Mouse (Mus musculus): ENCODE measurements at regions not wholly inside any gene's neighbourhood (a gene's known extent, or its start where the extent isn't known, plus 50 kb on each side); places are given as distances from the start of the nearest gene placed in this dataset.

- ATAC-seq (ENCODE audit: insufficient number of reproducible peaks, low FRiP score, low TSS enrichment, low read depth), result no peak
- H3K9me3 ChIP-seq (replicated peaks), result no peaks in the 10 kb centered on the region
- no peak overlapping the region for H3K9ac ChIP-seq
- no peak overlapping the region for H3K4me2 ChIP-seq (replicated peaks)
- no peaks in the 10 kb centered on the region for H3K4me1 ChIP-seq
- 81% methylated on average over 1 of the region's 1 CpGs for WGBS
- H3K4me3 ChIP-seq (replicated peaks), result no peak overlapping the region
- no peak overlapping the region for H3K27ac ChIP-seq (replicated peaks)
- no peaks in the 10 kb centered on the region for H3K27me3 ChIP-seq
- H3K36me3 ChIP-seq, result no peaks in the 10 kb centered on the region
These were observed 220.7 kb downstream of the Gm5426 start for GRCm38 (mm10) chr10:96356980-96357624.

DNA sequence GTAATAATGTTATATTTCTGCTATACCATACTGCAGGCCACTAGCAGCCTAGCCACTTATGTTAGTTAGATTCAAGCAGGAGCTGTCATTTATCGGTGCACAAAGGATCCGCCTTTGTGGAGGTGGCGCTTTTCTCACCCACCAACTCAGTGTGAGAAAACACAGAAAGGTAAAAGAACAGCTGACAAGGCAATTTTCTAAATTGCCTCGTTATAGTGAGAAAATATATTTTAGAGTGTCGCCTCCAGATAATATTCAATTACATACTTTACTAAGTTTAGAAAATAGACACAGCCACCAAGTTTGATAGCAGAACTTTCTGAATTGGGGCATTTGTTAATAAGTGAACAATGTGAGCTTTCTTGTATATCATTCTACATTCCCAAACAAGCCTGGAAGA lies 221.2 kb downstream of the Gm5426 start:
- H3K4me3 ChIP-seq (replicated peaks), result no peak overlapping the region
- H3K4me2 ChIP-seq (replicated peaks), result no peak overlapping the region
- no peaks in the 10 kb centered on the region for H3K9me3 ChIP-seq (replicated peaks)
- no peaks in the 10 kb centered on the region for H3K36me3 ChIP-seq
- WGBS, result 89% methylated on average over 5 of the region's 5 CpGs
- no peaks in the 10 kb centered on the region for H3K4me1 ChIP-seq
- H3K27me3 ChIP-seq, result no peaks in the 10 kb centered on the region
- ATAC-seq (ENCODE audit: insufficient number of reproducible peaks, low FRiP score, low TSS enrichment, low read depth), result no peak
- H3K9ac ChIP-seq, result no peak overlapping the region
- H3K27ac ChIP-seq (replicated peaks), result no peak overlapping the region

GRCm38 (mm10) chr10:96358984-96359383 lies 222.6 kb downstream of the Gm5426 start:
- H3K27ac ChIP-seq (replicated peaks), result no peak overlapping the region
- ATAC-seq (ENCODE audit: insufficient number of reproducible peaks, low FRiP score, low TSS enrichment, low read depth), result no peak
- no peaks in the 10 kb centered on the region for H3K36me3 ChIP-seq
- no peaks in the 10 kb centered on the region for H3K9me3 ChIP-seq (replicated peaks)
- WGBS, result 73% methylated on average over 2 of the region's 2 CpGs
- H3K4me3 ChIP-seq (replicated peaks), result no peak overlapping the region
- no peaks in the 10 kb centered on the region for H3K4me1 ChIP-seq
- no peak overlapping the region for H3K9ac ChIP-seq
- no peaks in the 10 kb centered on the region for H3K27me3 ChIP-seq
- no peak overlapping the region for H3K4me2 ChIP-seq (replicated peaks)

DNA sequence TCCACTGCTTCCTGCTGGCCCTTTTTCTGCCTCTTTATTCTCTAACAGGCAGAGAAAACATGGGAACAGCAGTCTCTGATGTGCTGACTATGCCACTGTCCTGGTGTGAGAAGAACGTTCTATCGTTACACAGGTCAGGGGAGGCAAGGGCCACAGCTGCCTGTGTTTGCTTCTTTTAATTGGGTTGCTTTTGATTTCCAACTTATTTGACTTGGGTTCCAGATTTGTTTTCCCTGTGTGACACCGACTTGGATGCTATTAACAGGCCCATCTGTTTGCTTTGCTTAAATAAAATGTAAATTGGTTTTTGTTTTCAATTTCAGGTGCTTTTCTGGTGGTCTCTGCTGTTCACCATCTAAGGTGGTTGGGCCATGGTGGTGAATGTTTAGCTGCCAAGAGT lies 225.8 kb downstream of the Gm5426 start:
- Histone ChIP-seq H3K4me2 (replicated peaks) (no peak overlapping the region), H3K27ac (replicated peaks) (no peak overlapping the region), H3K4me3 (replicated peaks) (no peak overlapping the region), H3K9me3 (replicated peaks) (no peaks in the 10 kb centered on the region), H3K4me1 (no peaks in the 10 kb centered on the region), H3K27me3 (no peaks in the 10 kb centered on the region), H3K36me3 (no peaks in the 10 kb centered on the region), H3K9ac (no peak overlapping the region)
- no peak for ATAC-seq (ENCODE audit: insufficient number of reproducible peaks, low FRiP score, low TSS enrichment, low read depth)
- WGBS, result 77% methylated on average over 3 of the region's 3 CpGs

DNA sequence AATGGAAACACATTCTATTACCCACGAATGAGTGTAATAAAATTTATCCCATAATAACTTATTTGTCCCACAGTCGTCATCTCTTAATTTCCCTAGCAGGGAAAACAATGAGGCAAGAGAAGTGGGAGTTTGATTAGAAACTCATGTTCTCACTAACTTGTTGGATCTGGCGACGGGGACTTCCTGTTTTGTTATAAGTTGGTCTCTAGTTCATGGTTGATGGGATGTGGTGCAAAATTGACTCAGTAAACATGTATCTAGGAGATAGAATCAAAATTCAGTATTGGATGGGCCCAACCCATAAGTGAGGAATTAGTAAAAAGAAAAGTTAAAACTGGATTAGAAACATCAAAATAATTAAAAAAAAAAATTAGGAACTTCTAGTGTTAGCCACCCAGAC lies 227.5 kb downstream of the Gm5426 start:
- H3K27ac ChIP-seq (replicated peaks), result no peak overlapping the region
- H3K4me3 ChIP-seq (replicated peaks), result no peak overlapping the region
- 65% methylated on average over 4 of the region's 4 CpGs for WGBS
- H3K36me3 ChIP-seq, result no peaks in the 10 kb centered on the region
- no peaks in the 10 kb centered on the region for H3K9me3 ChIP-seq (replicated peaks)
- no peaks in the 10 kb centered on the region for H3K4me1 ChIP-seq
- H3K9ac ChIP-seq, result no peak overlapping the region
- H3K27me3 ChIP-seq, result no peaks in the 10 kb centered on the region
- no peak for ATAC-seq (ENCODE audit: insufficient number of reproducible peaks, low FRiP score, low TSS enrichment, low read depth)
- no peak overlapping the region for H3K4me2 ChIP-seq (replicated peaks)

- Histone ChIP-seq H3K27me3 (no peaks in the 10 kb centered on the region), H3K4me1 (no peaks in the 10 kb centered on the region), H3K36me3 (no peaks in the 10 kb centered on the region), H3K9me3 (replicated peaks) (no peaks in the 10 kb centered on the region), H3K9ac (no peak overlapping the region), H3K4me3 (replicated peaks) (no peak overlapping the region), H3K4me2 (replicated peaks) (no peak overlapping the region), H3K27ac (replicated peaks) (no peak overlapping the region)
- 69% methylated on average over 3 of the region's 3 CpGs for WGBS
- no peak for ATAC-seq (ENCODE audit: insufficient number of reproducible peaks, low FRiP score, low TSS enrichment, low read depth)
These were observed 228.7 kb downstream of the Gm5426 start for GRCm38 (mm10) chr10:96365101-96365500.

DNA sequence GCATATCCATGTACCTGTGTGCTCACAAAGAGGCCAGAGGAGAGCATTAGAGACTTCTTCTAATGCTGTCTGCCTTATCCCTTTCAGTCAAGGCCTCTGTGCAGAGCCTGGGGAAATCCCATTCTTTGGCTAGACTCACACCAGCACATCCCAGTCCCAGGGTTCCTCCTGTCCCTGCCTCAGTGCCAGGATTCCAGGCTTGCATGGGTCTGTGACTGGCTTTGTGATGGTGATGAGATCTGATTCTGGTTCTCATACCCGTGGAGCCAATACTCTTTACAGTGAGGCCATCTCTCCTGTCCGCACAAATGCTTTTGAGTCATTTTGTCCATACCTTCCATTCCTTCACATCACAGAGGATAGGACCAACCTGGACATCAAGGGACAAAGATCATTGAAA lies 230.5 kb downstream of the Gm5426 start:
- Histone ChIP-seq H3K4me2 (replicated peaks) (no peak overlapping the region), H3K9ac (no peak overlapping the region), H3K9me3 (replicated peaks) (no peaks in the 10 kb centered on the region), H3K27ac (replicated peaks) (no peak overlapping the region), H3K4me3 (replicated peaks) (no peak overlapping the region), H3K4me1 (peaks cover 9% of the 10 kb centered on the region), H3K36me3 (no peaks in the 10 kb centered on the region), H3K27me3 (no peaks in the 10 kb centered on the region)
- no peak for ATAC-seq (ENCODE audit: insufficient number of reproducible peaks, low FRiP score, low TSS enrichment, low read depth)
- 90% methylated on average over 2 of the region's 2 CpGs for WGBS

- Histone ChIP-seq H3K9ac (no peak overlapping the region), H3K4me1 (peaks cover 9% of the 10 kb centered on the region), H3K27me3 (no peaks in the 10 kb centered on the region), H3K4me2 (replicated peaks) (peak overlapping the region; percentile 22; the same call in 1 of the 2 replicates), H3K4me3 (replicated peaks) (no peak overlapping the region), H3K9me3 (replicated peaks) (no peaks in the 10 kb centered on the region), H3K36me3 (no peaks in the 10 kb centered on the region), H3K27ac (replicated peaks) (0 out of 2 replicates have a peak overlapping the region, but pooled peaks have one; percentile 4)
- 57% methylated on average over 21 of the region's 21 CpGs for WGBS
- peak; percentile 47; the same call in 1 of the 2 replicates for ATAC-seq (ENCODE audit: insufficient number of reproducible peaks, low FRiP score, low TSS enrichment, low read depth)
These were observed 234.3 kb downstream of the Gm5426 start for GRCm38 (mm10) chr10:96370547-96371320.

DNA sequence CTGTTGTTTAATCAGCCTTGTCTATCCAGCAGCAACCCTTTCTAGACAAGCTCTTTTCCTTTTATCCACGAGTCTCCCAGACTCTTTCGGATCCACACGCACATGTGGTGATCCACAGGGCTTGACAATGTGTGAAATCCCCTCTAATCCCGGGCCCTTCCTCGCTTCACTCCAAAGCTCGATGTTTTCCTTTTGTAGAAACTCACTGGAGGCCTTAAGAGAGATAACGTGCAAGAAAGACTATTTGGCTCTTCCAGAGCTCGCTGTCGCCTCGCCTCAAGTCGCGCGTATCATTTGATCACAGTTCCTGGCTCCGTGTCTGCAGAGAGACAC lies 234.9 kb downstream of the Gm5426 start:
- peak overlapping the region; percentile 22; the same call in 1 of the 2 replicates for H3K4me2 ChIP-seq (replicated peaks)
- ATAC-seq (ENCODE audit: insufficient number of reproducible peaks, low FRiP score, low TSS enrichment, low read depth), result no peak
- 61% methylated on average over 14 of the region's 14 CpGs for WGBS

DNA sequence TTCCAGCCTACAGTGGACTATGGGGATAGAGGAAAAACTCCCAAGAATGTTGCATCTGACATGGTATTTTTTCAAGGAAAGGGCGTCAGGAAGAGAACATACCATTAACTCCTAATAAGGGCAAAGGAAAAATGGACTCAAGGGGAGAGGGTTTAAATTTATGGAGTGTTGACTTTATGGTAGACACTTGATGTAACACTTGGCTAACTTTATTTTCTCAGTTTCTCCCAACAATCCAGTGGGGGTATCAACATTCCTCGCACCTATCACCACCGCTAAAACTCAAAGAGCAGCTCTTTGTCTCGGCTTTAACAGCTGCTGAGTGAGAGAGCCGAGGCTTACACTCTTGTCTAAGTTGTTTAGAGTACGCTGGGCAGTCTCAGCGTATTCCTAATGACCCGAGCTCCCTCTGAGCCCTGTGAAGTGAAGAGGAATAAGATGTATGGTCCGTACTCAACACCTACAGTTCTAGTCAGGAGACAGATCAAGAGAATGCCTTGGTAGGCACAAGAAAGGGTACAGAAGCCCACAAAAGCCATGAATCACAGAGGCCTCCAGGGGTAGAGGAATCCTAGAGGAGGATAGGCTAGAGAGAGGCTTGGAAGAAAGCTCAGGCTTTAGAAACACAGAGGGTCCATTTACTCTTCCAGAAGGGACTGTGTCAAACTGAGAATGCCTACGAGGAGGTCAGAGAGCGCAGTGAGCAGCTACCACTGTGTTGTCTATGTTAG lies 236.4 kb downstream of the Gm5426 start:
- H3K27ac ChIP-seq (replicated peaks), result no peak overlapping the region
- H3K27me3 ChIP-seq, result no peaks in the 10 kb centered on the region
- 71% methylated on average over 11 of the region's 11 CpGs for WGBS
- ATAC-seq (ENCODE audit: insufficient number of reproducible peaks, low FRiP score, low TSS enrichment, low read depth), result no peak
- H3K36me3 ChIP-seq, result no peaks in the 10 kb centered on the region
- no peak overlapping the region for H3K4me2 ChIP-seq (replicated peaks)
- no peak overlapping the region for H3K9ac ChIP-seq
- peaks cover 9% of the 10 kb centered on the region for H3K4me1 ChIP-seq
- no peaks in the 10 kb centered on the region for H3K9me3 ChIP-seq (replicated peaks)
- H3K4me3 ChIP-seq (replicated peaks), result no peak overlapping the region

More for the DNA sequence above, 234.9 kb downstream of the Gm5426 start:
- H3K4me3 ChIP-seq (replicated peaks), result no peak overlapping the region
- no peaks in the 10 kb centered on the region for H3K36me3 ChIP-seq
- peaks cover 9% of the 10 kb centered on the region for H3K4me1 ChIP-seq
- H3K27me3 ChIP-seq, result no peaks in the 10 kb centered on the region
- 0 out of 2 replicates have a peak overlapping the region, but pooled peaks have one; percentile 4 for H3K27ac ChIP-seq (replicated peaks)
- no peaks in the 10 kb centered on the region for H3K9me3 ChIP-seq (replicated peaks)
- H3K9ac ChIP-seq, result no peak overlapping the region

DNA sequence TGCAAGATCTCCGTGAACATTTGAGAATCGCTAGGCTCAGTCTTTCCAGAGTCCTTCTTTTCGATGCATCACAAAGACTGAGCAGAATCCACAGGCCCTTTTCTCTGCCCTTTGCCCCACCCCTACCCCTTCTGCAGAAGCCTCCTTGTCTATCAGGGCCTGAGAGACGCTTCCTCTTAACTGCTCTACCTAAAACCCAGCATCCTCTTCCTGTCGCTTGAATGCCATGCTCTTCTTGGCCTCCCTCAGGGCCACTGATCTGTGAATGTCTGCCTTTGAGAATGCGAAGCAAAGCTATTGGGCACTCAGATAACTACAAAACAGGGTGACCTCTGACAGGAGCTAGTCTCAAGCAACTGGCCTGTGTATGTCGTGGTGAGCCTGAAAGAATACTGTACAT lies 237.1 kb downstream of the Gm5426 start:
- Histone ChIP-seq H3K9ac (no peak overlapping the region), H3K27ac (replicated peaks) (no peak overlapping the region), H3K4me2 (replicated peaks) (no peak overlapping the region), H3K4me1 (peaks cover 9% of the 10 kb centered on the region), H3K36me3 (no peaks in the 10 kb centered on the region), H3K9me3 (replicated peaks) (no peaks in the 10 kb centered on the region), H3K4me3 (replicated peaks) (no peak overlapping the region), H3K27me3 (no peaks in the 10 kb centered on the region)
- no peak for ATAC-seq (ENCODE audit: insufficient number of reproducible peaks, low FRiP score, low TSS enrichment, low read depth)
- 59% methylated on average over 7 of the region's 7 CpGs for WGBS

Data from embryonic facial prominence, embryonic 15.5 days (tissue).